Mouse (Mus musculus): ENCODE measurements around the gene Ptov1. TPM values are rescaled to one million over a fixed set of nuclear protein-coding genes. Genes with fewer than 3 reads are reported as not detected.

Ptov1 gene
- total RNA-seq, 2 experiments from 2014 or later = 189 to 196 TPM

- intact Hi-C loops (cut with DNase I) = no loop called here
- DNase-seq = peak; percentile 75 to 87
Observed at GRCm38 (mm10) chr7:44860576-44861428, 8.8 kb downstream of the Ptov1 start.

GRCm38 (mm10) chr7:44859896-44860295, 9.7 kb downstream of the Ptov1 start:
- intact Hi-C loops (cut with DNase I) = no loop called here
- DNase-seq = no peak

GRCm38 (mm10) chr7:44857905-44858304, 11.7 kb downstream of the Ptov1 start:
- intact Hi-C loops (cut with DNase I) = no loop called here
- no peak for DNase-seq

GRCm38 (mm10) chr7:44857042-44857552, 12.5 kb downstream of the Ptov1 start, which contains the start of gene Pnkp:
TSS of gene Pnkp (plus strand) at chr7:44857139.
- DNase-seq = peak; percentile 90 to 93
- intact Hi-C loops (cut with DNase I) = no loop called here

- intact Hi-C loops (cut with DNase I) = no loop called here
- DNase-seq = no peak
Observed at GRCm38 (mm10) chr7:44856265-44856916, 13.2 kb downstream of the Ptov1 start.

- intact Hi-C loops (cut with DNase I) = no loop called here
- DNase-seq = no peak
Observed at GRCm38 (mm10) chr7:44855036-44855435, 14.6 kb downstream of the Ptov1 start.

- intact Hi-C loops (cut with DNase I) = no loop called here
- DNase-seq = peak; percentile 91 to 92
Observed at GRCm38 (mm10) chr7:44854356-44855031, 15.1 kb downstream of the Ptov1 start.

GRCm38 (mm10) chr7:44853596-44854355, 15.8 kb downstream of the Ptov1 start:
- intact Hi-C loops (cut with DNase I) = no loop called here
- no peak for DNase-seq

GRCm38 (mm10) chr7:44853065-44853464, 16.5 kb downstream of the Ptov1 start:
- DNase-seq = no peak
- intact Hi-C loops (cut with DNase I) = no loop called here

- intact Hi-C loops (cut with DNase I) = no loop called here
- no peak for DNase-seq
Observed at GRCm38 (mm10) chr7:44852259-44853027, 17.1 kb downstream of the Ptov1 start.

GRCm38 (mm10) chr7:44851625-44852234, 17.9 kb downstream of the Ptov1 start:
- intact Hi-C loops (cut with DNase I) = no loop called here
- no peak for DNase-seq

GRCm38 (mm10) chr7:44850789-44851624, 18.6 kb downstream of the Ptov1 start:
- DNase-seq = no peak
- intact Hi-C loops (cut with DNase I) = no loop called here

GRCm38 (mm10) chr7:44850146-44850545, 19.4 kb downstream of the Ptov1 start:
- peak; percentile 79 to 84 for DNase-seq
- intact Hi-C loops (cut with DNase I) = no loop called here

GRCm38 (mm10) chr7:44849416-44850111, 20.0 kb downstream of the Ptov1 start:
- DNase-seq = peak; percentile 94
- intact Hi-C loops (cut with DNase I) = loop anchor here (2.0 kb wide), 1 partner anchor 33 kb away; the partner anchor contains the start of genes Atf5, Il4i1 and Nup62

- DNase-seq = peak; percentile 100
- intact Hi-C loops (cut with DNase I) = loop anchor here (2.0 kb wide), 1 partner anchor 32 kb away; the partner anchor contains the start of genes Atf5, Il4i1 and Nup62
Observed at GRCm38 (mm10) chr7:44848561-44849415, 20.8 kb downstream of the Ptov1 start, which contains the start of the genes Akt1s1 and Tbc1d17. TSS of gene Akt1s1 (plus strand) at chr7:44848991. TSS of gene Tbc1d17 (minus strand) at chr7:44849079.

- intact Hi-C loops (cut with DNase I) = loop anchor here (2.0 kb wide), 1 partner anchor 31 kb away; the partner anchor contains the start of genes Atf5, Il4i1 and Nup62
- DNase-seq = no peak
Observed at GRCm38 (mm10) chr7:44847772-44848171, 21.8 kb downstream of the Ptov1 start.

Measured in heart, postnatal 10 days (tissue).